Mouse (Mus musculus) thymus, postnatal 10 days (tissue): Measurements from ENCODE around the gene Sec16b.

Source experiments
- DNase-seq, 2 experiments: peaks; one replicate each; pipeline ENCODE4 v3.0.0; 2021; ENCODE audit warnings: low spot score in 2 of 2

Gene Sec16b

GRCm38 (mm10) chr1:157506522-157506921 lies at the start of gene Sec16b:
Gene Sec16b (plus strand): TSS chr1:157506728.
- no peak for DNase-seq

- DNase-seq, result no peak
Measured at GRCm38 (mm10) chr1:157457789-157458188, 48.7 kb upstream of the Sec16b start.

DNA sequence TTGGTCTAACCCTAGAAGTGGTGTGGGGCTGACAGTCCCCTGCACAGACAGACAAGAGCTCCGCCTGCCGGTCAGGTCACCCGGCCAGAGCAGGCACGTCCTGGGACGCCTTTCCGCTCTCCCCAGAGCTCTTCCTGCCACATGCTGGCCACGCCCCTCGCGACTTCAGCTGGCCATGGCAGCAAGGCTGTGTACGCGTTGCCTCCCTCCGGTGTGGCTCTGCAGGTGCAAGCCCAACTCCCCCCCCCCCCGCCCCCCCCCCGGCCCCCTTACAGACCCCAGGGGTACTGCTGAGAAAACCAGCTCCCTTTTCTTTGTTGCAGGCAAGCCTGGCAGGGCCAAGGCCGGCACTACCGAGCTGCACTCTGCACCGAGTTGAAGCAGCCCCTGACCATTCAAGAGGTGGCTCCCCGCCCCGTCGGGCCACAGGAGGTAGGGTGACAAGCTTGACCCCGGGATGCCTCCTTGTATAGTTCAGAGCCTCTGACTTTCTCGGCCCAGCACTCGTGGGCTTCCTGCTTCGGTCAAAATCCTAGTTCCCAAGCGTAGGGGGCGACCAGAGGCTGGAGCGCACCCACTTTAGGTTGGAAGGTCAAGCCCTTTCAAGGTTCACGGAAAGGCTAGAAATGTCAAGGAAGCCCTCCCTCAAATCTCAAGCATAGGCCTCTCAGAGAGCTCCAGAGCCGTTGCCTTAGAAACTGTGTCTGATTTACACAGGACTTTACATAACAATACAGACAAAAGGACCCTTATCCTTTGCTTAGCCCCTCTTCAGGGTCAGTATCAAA lies 47.9 kb upstream of the Sec16b start, which contains the start of gene Cryzl2:
Cryzl2 (plus strand) TSS at position 157 of the 788 bp plus-strand sequence.
- DNase-seq, result peak; percentile 63 to 70

DNA sequence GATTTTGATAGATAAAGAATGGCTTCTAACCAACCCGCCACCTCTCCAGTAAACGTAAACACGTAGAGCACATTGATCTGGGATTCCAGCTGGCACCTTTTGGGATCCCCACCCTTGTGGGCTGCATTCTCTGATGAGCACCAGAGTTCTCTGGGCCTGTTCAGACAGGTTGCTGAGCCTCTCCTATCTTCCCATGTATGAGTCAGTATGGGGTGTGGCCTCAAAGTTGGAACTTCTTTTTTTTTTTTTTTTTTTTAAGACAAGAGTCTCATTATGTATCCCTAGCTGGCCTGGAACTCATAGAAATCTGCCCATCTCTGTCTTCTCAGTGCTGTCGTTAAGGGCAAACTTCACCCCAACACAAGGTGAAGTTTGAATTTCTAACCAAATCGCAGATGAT lies 46.6 kb upstream of the Sec16b start:
- DNase-seq, result no peak

DNA sequence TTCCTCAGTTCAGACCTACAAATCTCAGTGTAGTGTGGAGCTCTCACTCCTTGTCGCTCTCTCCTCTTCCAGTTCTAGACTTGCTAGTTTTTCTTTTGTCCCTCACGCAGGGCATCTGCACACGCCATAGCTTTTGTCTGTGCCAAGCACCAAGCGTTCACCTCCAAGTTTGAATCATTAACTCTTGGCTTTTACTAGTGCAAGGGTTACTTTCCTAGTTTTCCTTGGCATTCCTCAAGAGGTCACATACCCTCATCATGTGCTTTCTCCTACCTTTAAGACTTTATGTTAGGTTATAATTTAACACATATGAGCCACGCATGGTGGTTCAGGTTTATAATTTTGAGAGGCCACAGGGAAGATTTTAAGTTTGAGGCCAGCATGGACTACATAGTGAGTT lies 45.3 kb upstream of the Sec16b start:
- no peak for DNase-seq

- no peak for DNase-seq
Measured at GRCm38 (mm10) chr1:157462336-157462735, 44.2 kb upstream of the Sec16b start.

- peak in 1 of 2 experiments; percentile 14 for DNase-seq
Measured at GRCm38 (mm10) chr1:157465194-157465593, 41.3 kb upstream of the Sec16b start.

GRCm38 (mm10) chr1:157467866-157468265 lies 38.7 kb upstream of the Sec16b start:
- no peak for DNase-seq

- no peak for DNase-seq
Measured at GRCm38 (mm10) chr1:157470761-157471386, 35.7 kb upstream of the Sec16b start.

GRCm38 (mm10) chr1:157472716-157473115 lies 33.8 kb upstream of the Sec16b start:
- DNase-seq, result no peak

DNA sequence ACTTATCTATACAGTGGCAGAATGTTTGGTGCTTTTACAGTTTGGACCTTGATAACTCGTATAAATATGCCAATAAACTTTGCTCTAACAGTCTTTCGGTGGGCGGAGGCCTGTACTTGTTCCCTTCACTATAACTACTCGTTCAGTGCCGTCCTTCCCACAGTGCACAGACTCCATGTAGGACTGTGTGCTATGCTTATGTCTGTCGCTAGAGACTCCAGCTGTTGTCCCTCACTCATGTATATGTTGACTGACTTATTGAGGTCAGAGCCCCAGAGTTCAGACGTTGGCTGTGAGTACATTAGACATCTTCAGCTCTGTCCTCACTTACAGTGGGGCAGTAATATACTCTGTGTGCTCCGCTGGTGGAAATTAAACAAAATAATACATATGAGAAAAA lies 31.7 kb upstream of the Sec16b start:
- no peak for DNase-seq

DNA sequence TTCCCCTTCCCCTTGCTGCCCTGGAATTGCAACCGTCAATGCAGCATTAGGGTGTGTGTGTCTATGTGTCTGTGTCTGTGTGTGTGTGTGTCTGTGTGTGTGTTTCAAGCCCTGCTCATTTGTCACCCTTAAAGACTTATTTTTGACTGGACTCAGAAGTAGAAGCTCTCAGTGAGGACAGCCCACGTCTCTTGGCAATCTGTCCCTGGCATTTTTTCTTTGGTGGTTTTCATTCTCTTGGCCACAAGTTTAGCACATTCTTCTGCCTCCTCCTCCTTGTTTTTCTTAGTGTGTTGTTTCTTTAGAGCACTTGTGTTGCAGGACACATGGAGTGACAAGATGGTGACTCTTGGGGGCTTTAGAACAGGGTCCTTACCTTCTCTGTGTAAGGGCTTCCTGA lies 30.3 kb upstream of the Sec16b start:
- DNase-seq, result no peak

- DNase-seq, result no peak
Measured at GRCm38 (mm10) chr1:157480090-157480489, 26.4 kb upstream of the Sec16b start.

- DNase-seq, result no peak
Measured at GRCm38 (mm10) chr1:157480901-157481300, 25.6 kb upstream of the Sec16b start.

GRCm38 (mm10) chr1:157481666-157482065 lies 24.9 kb upstream of the Sec16b start:
- DNase-seq, result no peak

DNA sequence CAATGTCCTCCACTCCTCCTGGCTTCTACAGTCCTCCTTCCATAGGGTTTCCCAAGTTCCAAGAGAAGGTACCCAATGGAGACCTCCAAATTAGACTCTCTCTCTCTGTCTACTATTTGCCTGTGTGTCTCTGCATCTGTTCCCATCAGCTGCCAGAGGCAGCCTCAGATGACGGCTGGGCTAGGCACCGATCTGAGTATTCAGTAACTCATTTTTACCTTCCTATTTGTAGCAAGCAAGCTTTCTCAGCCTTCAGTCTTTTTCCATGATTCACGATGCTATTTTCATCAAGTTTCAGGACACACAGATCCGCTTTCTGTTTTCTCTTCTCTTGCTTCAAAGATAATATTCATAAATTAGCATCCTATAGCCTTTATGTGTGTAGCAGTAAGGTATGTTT lies 22.4 kb upstream of the Sec16b start:
- no peak for DNase-seq

GRCm38 (mm10) chr1:157500657-157501056 lies 5.9 kb upstream of the Sec16b start:
- no peak for DNase-seq

DNA sequence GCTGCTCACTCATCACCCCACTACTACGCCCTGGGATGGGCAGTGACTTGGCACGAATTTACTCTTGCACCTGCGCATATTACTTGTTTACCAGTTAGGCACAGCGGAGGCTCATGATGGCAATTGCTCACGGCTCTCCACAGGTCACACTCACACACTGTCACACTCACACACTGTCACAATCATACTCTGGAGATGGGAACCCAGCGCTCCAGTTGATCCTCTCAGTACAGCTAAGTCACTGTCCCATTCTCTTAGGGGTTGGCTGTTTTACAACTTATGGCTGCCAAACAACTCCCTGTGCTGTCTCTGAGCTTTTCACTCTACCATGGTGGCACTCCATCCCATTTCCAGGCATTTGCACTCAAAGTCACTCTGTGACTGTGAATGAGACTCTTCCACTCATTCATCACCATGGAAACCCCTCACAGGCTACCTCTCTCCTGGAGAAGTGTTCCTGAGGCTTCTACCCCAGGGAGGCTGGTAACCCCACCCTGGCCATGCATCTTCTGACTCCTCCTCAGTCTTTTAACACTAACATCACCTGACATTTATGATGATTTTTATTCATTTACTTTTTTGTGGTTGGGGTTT lies 5.1 kb upstream of the Sec16b start:
- no peak for DNase-seq

GRCm38 (mm10) chr1:157503071-157503470 lies 3.5 kb upstream of the Sec16b start:
- DNase-seq, result no peak

GRCm38 (mm10) chr1:157506995-157507595 lies 567 bp downstream of the Sec16b start:
- DNase-seq, result no peak

DNA sequence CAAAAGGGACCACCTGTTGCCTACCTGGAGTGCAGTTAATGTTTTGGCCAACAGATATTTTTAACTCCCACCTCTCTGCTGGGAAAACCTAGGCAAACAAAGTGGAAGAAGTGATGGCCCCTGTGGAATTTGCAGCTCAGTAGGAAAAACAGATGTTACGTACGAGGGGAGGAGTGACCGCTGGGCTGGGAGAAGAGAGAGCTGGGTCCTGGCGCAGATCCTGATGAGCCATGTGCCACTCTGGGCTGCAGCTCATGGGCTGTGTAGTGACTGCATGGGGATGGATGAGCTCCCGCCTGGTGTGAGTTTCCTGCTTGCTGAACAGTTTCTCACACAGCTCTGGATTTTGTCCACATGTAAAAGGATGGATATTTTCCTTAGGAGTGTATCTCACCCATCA lies 1.3 kb downstream of the Sec16b start:
- no peak for DNase-seq

DNA sequence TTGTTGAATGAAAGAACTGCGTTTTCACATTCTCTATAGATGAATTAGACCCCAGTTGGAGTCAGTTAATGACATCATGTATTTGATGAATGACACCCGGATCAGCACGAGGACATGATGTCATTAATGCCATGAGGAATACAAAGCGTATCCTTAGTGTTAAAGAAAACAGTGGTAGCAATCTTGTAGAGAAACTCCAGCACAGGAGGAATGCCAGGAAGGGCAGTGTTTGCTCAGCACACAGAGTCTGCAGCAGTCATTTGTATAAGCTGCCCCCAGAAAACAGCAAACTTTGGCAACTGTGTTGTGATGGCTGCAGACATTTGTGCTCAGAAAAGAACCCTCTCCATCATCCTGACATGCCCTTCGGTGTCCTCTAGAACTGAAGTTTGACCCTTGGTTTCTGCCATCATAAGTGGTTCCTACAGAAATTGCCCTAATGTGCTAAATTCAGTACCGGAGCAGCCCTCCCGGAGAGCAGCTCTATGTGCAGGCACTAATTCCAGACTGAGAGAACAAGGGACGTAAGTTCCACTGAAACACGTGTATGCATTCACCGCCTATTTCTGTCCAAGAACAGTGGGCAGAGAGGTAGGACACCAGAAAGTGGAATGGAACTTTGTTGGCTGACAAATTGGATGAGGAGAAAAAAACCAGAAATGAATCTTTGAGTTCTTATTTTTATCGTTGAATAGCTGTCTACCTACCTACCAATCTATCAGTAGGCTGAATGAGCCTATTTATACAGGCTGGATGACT lies 6.3 kb downstream of the Sec16b start:
- no peak for DNase-seq
